Mouse (Mus musculus) 3134 (cell line): ENCODE data around the gene Krt15.

Source experiments
- DNase-seq: peaks from one replicate; pipeline ENCODE4 v3.0.0-alpha.2; 2011; ENCODE audit warnings: low spot score; ENCODE audit not compliant: insufficient read length; ENCODE audit errors: extremely low read depth

Krt15 gene

DNA sequence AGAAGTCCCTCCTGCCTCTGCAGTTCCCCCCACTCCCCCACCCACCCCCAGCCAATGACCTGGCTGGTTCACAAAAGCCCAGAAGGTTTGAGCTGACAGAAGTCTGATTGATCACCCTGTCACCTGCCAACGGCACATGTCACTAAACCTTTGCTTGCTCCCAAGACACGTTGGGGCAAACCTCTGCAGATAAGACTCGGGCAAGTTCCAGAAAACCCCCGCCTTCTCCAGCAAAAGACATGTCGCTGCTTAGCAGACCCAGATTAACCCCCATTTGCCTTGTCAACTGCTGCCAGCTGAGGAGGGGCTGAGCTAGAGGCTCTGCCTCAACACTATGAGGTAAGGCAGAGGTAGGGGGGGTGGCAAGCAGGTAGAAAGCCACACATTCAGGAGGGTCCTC, 831 bp upstream of the Krt15 start:
- no peak for DNase-seq

DNA sequence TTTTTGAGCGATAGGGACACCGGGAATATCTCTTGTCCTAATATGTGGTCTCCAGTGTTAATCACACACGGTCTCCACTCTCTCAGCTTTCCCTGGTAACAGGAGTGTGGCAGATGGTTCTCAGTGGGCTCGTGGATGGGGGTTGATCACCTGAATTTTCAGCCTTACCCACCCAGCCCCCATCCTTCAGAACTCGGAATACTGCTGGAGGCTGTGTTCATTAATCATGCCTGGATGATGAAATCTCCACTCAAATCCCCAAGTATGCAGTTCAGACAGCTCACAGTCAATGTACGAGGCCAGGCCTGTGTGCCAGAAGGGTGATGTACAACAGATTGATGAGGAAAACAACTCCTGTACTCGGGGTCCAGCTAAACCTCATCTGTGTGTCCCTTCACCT, 10.8 kb downstream of the Krt15 start:
- DNase-seq, result no peak

DNA sequence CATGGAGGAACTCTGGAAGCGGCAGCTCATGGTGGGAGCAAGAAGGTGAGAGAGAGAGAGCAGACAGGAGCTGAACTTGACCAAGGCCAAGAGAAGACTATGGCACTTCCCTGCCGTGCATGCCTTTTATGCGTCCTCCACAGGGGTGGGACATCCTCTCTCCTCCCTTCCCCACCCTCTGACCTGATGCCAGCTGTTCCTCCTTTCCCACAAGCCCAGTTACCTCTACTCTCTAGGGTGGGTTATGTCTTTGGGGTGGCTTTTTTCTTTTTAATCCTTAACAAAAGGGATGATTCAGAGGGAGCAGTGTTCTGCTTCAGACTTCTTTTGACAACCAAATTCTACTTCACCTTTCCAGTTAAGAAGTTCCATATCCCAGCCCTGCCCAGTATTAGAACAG, 14.3 kb downstream of the Krt15 start, which contains the start of gene Krt13:
Krt13 (minus strand) TSS at position 101 of the 400 bp plus-strand sequence.
- DNase-seq, result no peak

DNA sequence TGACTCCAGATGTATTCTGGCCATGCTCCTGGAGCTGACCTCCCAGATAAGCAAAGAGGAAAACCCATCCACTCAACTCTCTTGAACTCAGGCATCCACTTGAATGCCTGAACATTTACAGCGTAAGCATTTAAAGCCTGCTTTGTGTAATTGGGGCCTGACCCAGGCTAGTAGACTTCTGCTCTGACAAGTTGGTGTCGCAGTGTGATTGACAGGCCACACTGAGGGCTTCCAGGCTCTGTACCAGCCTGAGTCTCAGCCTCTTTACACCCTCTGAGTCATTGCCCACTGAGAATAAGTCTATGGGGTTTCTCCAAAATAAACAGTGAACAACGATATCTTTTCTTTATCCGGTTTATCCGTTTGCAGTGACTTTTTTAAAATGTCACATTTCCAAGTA, 15.4 kb downstream of the Krt15 start:
- DNase-seq, result peak; percentile 58

DNA sequence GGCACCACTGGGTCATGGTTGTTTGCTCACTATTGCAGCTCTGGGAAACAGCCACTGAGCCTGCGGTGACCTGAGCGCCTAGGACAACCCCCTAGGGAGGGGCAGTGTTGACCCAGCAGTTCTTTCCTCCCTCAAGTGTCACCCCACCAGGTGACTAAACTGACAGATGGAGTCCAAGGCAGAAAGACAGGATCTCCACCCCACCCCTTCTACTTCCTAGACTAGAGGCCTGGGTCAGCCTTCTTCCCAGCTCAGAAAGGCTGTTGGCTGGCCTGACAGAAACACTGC, 22.0 kb downstream of the Krt15 start:
- DNase-seq, result peak; percentile 53

DNA sequence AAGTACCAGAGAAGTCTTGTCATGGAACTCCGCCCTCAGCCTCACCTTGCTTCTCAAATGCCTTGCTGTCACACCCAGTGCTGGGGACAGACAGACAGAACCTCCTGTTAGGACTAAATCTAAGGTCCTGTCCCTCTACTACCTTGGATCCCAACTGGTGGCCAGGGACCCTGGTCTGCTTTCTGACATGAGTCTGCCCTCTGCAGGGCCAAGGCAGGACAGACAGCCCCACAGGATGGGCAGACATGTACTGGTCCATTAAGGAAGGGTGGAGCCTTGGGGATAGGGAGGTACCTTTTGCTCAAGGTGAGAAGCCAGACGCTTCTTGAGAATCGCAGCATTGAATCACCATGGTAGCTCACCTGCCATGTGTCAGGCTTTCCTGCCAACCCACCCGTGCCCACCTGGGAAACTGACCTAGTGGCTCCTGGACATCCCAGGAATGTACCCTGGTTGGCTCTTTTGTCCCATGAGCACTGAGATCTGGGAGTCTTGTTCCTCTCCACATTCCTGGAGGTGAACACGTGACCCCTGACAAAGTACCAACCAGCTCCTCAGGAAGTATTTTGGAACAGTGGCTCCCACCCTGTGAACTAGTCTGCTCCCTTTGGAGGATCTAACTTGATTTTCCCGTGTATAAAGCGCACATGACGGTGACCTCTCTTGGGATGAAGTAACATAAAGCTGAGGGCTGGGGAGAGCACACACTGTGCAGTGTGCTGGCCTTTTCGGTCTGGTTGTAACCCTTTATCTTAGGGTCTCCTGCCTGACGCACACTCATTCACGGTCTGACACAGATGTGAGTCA, 22.6 kb downstream of the Krt15 start:
- DNase-seq, result no peak

DNA sequence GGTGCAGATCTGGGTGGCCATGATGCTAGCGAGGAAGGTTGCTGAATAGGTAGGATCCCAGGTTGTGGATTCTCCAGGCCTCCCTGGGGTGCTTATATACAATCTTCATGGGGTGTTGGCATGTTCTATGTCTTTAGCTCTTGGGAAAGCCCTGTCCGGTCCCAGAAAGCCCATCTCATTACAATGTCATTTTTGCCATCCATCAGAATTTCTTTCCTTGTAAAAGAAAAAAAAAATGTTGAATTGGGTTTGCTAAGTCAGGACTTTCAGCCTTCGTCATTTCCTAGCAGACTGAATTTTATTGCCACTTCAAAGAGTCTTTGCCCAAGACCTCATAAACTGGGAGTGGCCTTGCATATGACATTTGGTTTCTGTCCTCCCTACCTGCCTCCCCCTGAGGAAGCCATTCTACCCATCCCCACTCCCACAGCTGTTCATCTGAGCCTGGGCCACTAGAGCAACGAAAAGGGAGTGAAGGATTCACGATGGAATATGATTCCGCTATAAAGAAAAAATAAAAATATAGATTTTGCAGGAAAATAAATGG, 30.1 kb downstream of the Krt15 start, which contains the start of gene Krt36:
Krt36 (minus strand) TSS at position 51 of the 547 bp plus-strand sequence.
- DNase-seq, result no peak

DNA sequence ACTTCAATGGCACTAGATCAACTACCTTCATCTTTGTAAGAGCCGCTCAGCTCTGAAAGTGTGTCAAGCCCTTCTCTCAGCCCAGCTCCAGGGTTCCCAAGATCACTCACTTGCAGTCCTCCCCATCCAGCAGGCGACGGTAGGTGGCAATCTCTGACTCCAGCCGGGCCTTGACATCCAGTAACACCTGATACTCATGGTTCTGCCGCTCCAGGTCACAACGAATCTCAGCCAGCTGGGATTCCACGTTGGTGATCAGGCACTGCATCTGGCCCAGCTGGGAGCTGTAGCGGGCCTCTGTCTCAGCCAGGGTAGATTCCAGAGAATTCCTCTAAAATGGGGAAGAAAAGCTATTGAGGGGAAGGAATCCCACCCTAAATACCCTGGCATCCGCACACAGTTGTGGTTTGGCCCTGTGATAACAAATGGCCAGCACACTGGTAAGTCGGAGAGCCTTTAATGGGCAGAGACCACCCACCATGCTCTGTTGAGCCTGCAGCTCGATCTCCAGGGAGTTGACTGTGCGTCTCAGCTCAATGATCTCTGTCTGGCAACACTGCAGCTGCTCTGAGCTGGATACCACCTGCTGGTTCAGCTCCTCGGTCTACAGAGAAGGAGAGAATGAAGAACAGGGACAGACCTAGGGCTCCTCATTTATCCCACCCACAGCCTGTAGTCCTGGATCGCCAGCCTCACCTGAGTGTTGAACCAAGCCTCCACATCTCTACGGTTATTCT, 32.9 kb downstream of the Krt15 start:
- DNase-seq, result no peak

DNA sequence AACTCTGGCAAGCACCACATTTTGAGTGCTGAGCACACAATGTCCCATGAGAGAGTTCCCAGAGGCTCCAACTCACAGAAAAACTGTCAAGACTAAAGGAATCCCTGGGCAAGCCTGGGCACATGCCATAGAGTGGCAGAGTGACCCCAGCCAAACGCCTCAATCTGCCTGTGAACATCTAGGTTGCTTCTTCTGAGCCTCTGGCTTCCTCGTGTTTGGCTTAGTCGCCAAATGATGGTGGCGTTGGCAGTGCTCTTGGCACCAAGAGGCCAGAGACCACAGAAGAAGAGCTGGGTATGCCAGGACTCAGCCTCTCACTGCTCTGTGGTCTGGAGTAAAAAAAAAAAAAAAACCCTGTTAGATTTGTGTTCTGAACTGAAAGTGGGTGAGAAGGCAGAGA, 35.3 kb downstream of the Krt15 start:
- DNase-seq, result no peak

DNA sequence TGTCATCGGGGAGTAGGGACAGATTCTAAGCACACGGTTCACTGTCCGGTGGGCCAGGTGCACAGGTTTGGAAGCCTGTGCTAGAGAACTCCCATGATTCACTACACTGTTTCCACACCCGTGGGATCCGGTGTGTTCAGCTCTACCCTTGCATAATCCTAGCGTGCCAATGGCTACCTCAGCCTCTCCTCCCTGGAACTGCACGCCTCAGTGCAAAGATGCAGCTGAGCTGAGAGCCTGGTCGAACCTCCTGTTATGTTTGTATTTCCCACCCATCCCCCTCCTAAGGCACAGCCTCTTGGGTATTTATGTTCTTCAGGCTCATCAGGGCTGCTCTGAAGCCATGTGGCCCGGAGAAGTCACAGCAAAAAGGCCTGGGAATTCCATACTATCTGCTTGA, 37.9 kb downstream of the Krt15 start:
- DNase-seq, result no peak

DNA sequence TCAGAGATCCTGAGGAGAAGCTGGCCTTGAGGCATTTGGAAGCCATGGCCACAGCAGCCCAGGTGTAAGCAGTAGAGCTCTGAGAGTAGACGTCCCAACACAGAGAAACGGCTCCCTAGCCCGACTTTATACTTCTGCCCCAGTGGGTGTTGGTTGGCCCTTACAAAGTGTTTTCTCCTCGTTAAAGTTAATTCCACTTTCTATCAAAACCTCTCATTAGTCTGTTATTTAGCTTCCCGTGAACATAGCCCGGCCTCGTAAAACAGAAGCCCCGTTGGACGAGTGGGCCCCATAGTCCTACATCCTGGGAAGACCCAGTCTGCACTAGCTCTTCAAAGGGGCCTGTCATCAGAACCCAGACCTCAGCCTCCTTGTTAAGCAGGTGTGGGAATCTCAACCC, 39.6 kb downstream of the Krt15 start, which contains the start of gene Krt35:
Krt35 (minus strand) TSS at position 101 of the 400 bp plus-strand sequence.
- no peak for DNase-seq

DNA sequence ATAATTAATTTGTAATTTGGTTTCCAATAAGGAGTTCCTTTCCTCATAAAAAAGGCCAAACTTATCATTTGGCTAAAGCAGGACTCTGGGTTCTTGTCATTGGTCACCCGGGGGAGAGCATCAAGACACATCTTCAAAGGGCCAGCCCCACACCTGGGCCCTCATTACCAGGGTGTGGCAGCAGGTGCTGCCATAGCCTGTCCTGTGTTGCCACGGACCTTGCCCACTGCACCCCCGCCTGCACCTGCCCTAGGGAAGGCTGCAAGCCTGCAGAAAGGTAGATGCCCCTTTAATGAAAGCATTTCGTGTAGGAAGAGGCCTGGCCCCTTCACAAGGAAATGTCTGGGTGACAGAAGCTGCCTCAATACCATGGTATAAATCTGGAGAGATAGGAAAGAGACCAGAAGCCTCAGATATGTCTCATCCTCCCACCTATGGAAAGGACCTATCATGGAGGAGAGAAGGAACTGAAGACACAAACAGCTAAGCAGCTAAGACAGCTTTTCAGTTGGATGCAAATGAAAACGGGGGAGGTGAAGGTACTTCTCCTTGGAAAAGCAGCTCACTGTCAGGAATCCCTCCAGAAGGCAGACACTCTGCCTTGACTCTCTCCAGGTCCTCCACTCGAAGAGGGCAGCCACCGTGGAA, 47.2 kb downstream of the Krt15 start:
- DNase-seq, result no peak

DNA sequence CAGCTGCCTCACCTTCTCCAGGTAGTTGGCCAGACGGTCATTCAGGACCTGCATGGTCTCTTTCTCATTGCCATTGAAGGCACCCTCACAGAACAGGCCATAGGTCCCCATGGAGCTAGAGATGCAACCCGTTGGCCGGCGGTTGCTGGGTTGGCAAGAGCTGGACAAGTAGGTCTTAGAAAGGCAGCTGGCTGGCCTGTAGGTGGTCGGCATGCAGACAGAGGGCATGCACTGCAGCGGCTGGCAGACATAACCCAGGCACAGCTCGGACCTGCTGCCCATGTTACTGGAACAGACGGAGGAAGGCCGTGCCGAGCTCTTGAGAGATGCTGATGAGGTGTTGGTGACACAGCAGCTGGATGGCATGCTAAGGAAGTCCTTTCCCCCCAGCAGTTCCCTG, 47.9 kb downstream of the Krt15 start, which contains the start of gene Krt32:
Krt32 (minus strand) TSS at position 366 of the 400 bp plus-strand sequence.
- DNase-seq, result no peak
